Mouse (Mus musculus): Measurements from ENCODE around the gene Rmnd1.

The Rmnd1 gene

DNA sequence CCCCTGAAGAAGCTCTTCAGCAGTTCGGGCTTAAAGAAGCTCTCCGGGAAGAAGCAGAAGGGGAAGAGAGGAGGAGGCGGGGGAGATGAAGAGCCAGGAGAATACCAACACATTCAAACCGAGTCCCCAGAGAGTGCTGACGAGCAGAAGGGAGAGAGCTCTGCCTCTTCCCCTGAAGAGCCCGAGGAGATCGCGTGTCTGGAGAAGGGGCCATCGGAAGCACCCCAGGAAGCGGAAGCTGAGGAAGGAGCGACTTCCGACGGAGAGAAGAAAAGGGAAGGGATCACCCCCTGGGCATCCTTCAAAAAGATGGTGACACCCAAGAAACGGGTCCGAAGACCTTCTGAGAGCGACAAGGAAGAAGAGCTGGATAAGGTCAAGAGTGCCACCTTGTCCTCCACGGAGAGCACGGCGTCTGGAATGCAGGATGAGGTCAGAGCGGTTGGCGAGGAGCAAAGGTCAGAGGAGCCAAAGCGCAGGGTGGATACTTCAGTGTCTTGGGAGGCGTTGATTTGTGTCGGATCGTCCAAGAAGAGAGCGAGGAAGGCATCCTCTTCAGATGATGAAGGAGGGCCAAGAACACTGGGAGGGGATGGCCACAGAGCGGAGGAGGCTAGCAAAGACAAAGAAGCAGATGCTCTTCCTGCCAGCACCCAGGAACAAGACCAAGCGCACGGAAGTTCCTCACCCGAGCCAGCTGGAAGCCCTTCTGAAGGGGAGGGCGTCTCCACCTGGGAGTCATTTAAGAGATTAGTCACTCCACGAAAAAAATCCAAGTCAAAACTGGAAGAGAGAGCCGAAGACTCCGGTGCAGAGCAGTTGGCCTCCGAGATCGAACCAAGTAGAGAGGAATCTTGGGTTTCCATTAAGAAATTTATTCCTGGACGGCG lies 77.6 kb downstream of the Rmnd1 start:
- no peak for DNase-seq (ENCODE audit: low read depth, low spot score)

Measured in retina, postnatal 7 days (tissue).